Mouse (Mus musculus) T-cell, adult 2 months (primary cell): Measurements from ENCODE around the gene P3h4.

Experiments used
- DNase-seq: peaks from one replicate; pipeline ENCODE4 v3.0.0; 2022; ENCODE audit warnings: low spot score

Gene P3h4

DNA sequence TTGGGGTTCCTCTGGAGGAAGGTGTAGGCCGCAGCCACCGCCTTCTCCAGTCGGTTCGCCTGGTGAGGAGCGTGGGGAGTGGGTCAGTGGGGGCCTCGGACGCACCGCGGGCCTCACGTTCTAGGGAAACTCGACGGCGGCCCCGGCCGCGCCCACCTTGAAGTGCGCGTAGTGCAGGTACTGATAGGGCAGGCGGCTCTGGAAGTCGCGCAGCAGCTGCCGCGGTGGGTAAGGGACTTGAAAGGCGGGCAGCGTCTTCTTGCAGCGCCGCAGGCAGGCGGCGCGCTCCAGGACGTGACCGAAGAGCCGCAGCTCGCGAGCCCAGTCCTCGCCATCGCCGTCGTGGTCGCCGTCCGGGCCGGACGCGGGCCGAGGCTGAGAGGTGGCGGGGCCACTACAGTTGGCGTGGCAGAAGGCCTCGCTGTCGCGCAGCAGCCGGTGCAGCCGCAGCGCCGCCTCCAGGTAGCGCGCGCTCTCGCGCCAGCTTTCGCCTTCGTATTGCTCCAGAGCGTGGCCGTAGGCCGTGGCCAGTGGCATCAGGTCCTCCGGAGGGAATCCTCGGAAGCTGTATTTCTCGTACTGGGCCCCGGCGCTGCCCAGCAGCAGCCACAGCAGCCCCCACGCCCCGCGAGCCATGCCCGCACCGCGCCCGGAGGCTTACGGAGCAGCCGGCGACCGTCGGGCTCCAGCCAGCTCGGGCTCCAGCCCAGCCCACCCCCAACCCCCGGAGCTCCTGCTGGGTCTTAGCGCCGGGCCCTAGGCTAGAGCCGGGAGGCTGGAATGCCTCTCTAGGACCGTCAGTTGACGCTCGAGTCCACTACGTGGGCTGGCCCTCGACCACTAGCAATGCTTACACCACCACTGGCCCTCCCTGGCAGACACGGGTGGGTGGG, at the start of gene P3h4:
Gene P3h4, minus strand, starts transcription at position 816 of the 893 bp plus-strand sequence.
- peak; percentile 45 for DNase-seq

GRCm38 (mm10) chr11:100462699-100463098, 48.1 kb upstream of the P3h4 start:
- no peak for DNase-seq

GRCm38 (mm10) chr11:100457711-100458110, 43.1 kb upstream of the P3h4 start:
- no peak for DNase-seq

GRCm38 (mm10) chr11:100457247-100457646, 42.6 kb upstream of the P3h4 start:
- no peak for DNase-seq

GRCm38 (mm10) chr11:100442625-100443024, 28.0 kb upstream of the P3h4 start:
- DNase-seq = no peak

- no peak for DNase-seq
These were observed 27.2 kb upstream of the P3h4 start, which contains the start of the genes Nt5c3b and Klhl10 for GRCm38 (mm10) chr11:100441797-100442196. TSS of gene Nt5c3b (minus strand) at chr11:100441808. TSS of gene Klhl10 (plus strand) at chr11:100441917.

DNA sequence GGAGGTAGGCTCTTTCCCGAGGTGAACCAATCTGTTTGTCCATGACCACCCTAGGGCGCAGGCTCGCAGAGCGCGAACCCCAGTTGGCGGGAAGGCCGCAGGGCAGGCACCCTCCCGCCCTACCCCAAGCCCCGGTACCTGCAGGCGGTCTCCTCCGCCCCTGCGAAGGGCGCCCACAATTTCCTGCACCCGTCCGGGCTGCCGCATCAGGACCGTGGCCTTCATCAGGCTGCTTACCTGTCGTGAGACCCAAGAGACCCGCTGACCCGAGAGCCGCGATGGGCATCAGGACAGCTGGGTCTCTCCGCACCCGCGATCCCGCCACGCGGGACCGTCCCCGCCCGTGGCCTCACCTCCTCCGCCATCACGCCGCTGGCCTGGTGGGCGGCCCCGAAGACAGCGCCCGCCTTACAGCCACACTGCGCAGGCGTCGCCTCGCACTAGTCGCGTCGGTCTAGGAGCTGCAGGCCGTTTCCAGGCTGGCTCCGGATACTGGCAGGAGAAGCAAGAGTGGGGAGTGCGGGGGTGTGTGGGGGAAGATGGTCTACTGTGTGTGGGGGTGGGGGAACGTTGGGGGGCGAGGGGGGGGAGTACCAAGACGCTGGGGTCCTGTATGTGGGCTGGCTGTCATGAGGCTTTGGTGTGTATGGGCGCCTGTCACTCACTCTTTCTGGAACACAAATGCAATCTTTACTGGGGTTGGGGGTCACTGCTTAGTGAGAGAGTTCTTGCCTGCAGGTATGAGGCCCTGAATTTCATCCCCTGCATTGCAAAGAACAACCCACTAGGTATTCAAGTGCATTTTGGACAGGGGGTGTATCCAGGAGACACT, 26.3 kb upstream of the P3h4 start:
- DNase-seq = peak; percentile 86

DNA sequence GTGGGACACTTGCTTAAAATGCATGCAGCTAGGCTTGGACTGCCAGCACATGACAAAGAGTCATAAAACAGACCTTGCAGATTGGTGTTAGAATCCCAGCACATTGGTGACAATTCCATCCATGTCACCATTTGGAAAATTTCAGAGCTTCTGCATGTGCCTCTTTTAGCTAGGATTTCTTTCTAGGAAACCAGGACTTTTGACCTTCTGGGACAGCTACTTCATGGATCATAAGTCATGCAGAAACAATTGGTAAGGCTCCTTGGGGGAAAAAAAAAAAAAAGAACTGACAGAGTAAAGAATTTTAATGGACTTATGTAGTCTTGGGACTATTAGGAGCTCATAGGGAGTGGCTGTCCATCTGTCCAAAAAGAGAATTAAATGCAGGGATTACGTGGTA, 23.3 kb upstream of the P3h4 start:
- DNase-seq = no peak

DNA sequence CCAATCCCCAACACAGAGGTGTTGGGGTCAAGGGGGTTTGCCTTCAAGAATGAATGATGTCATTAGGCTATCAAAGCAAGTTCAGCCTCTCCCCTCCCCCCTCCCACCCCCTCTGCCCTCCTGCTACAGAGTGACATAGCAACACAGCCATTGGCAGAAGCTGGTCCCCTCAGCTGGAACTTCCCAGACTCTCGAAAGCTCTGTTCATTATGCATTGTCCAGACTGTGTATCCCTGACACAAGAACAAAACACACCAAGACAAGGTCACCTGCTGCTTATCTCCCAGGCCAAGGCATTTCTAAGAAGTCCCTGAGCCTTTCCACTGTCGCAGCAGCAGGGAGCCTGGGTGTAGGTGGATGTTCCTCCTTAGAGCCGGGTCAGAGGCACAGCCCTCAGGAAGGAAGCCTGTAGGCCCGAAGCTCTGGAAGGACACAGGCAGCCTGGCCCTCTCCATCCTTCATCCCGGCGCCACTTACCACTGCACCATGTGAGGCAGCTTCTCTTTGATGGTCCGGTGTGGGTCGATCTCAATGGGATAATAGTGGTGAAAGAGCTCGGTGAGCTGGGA, 21.1 kb upstream of the P3h4 start:
- no peak for DNase-seq

GRCm38 (mm10) chr11:100432002-100432401, 17.4 kb upstream of the P3h4 start:
- DNase-seq = no peak

DNA sequence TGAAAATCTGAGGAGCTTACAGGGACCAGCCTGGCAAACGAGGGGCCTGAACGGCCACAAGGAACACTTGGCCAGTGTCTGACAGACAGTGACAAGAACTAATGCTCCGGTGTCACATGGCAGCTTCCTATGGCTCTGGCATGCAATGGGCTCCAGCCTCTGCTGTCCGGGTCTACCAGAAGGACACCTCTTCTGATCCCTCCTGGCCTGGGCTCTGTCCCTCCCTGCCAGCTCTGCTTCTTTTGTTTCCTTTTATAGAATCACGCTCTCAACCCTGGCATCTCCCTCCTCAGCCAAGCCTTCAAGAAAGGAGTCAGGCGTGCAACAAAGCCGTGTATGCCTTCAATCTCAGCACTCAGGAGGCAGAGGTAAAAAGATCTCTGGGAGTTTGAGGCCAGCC, 15.4 kb upstream of the P3h4 start:
- DNase-seq = no peak

GRCm38 (mm10) chr11:100428612-100429199, 14.1 kb upstream of the P3h4 start:
- DNase-seq = no peak

- DNase-seq = no peak
These were observed 12.2 kb upstream of the P3h4 start for GRCm38 (mm10) chr11:100426820-100427219.

DNA sequence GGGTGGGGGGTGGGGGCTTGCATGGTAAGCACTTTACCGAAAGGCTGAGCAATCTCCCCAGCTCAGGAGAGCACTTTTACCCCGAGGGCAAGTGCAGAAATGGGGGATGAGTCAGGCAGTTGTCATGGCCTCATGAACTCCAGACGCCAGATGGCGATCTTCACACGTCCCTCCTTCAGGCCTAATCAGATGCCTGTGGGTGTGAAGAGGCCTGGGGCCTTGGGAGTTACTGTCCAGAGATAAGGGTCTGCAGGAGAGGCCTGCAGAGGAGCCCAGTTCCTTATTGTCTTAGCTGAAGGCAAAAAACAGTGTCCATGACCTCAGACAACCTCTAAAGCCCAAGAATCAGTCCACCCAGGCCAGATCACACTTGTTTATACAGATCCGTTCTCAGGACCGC, 11.2 kb upstream of the P3h4 start:
- peak; percentile 57 for DNase-seq

DNA sequence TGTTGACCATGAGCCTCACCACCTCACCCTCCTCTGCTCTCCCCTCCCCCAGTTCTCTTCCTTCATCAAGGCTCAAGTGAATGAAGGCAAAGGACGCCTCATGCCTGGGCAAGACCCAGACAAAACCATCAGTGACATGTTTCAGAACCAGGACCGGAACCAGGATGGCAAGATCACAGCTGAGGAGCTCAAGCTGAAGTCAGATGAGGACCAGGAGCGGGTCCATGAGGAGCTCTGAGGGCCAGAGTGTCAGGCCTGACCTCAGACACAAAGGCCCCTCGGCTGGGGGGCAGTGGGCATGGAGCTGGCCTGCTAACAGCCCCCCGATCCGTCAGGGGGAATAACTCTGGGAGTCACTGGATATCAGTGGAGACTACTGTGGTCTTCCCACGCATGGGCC, 9.2 kb upstream of the P3h4 start:
- DNase-seq = no peak

- no peak for DNase-seq
These were observed 6.9 kb upstream of the P3h4 start for GRCm38 (mm10) chr11:100421537-100421936.

DNA sequence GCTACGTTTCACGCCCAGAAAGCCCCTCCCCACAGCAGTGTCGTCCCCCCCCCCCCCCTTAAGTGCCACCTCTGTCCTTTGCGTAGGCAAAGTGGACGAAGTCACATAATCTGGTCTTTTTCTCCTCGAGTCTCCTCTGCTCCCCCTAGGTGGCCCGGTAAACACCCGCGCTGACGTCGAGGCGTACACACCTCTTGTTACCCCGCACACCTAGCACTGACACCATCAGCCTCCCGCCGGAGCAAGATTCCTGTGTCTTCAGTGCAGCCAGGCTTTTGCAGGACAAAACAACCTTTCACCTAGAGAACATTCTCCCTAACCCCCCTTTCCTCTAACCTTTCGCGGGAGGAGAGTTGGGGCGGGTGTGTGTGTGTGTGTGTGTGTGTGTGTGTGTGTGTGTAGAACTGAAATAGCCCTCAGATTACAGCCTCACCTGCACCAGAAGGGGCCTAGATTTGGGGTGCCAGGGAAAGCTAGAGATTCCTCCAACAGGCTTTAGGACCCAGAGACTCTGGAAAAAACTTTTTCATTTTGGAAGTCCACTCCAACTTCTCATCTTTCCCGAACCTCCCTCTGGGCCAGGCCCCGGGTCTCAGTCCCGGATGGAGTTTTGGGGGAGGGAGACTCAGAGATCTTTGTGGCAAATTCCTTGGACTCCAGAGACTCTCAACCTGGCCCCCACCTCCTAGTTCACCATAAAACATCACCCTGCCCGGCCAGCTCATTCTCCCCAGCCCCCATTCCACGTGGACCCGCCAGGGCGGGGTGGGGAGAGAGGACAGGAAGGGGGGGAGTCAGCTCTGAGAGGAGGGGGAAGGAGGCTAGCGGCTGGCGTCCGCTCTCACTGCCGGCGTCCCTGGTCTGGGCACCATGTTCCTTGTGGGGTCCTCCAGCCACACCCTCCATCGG, 532 bp upstream of the P3h4 start, which contains the start of gene Fkbp10:
Gene Fkbp10, plus strand, starts transcription at position 784 of the 909 bp plus-strand sequence.
- peak; percentile 23 for DNase-seq

DNA sequence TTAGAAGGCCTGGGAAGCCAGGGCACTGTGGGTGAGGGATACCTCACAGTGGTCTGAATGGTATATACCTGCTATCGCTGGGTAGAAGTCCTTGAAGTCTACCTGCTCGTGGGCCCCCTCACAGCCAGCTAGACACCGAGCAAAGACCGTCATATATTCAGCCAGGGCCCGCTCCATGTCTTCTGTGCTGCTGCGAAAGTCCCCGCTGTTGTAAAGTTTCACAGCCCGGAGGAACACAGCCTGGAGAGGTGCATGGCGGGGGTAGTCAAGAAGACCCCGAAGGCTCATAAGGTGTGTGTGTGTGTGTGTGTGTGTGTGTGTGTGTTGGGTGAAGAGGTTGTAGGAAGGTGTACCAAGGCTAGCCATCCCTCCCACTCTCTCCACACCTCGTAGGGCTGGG, 1.1 kb downstream of the P3h4 start:
- DNase-seq = no peak

- peak; percentile 42 for DNase-seq
These were observed 2.9 kb downstream of the P3h4 start for GRCm38 (mm10) chr11:100411736-100412135.

GRCm38 (mm10) chr11:100409686-100410085, 5.0 kb downstream of the P3h4 start:
- DNase-seq = no peak
